Mouse (Mus musculus): Measurements from ENCODE around the gene Esrra. TPM values are rescaled to one million over a fixed set of nuclear protein-coding genes. Genes with fewer than 3 reads are reported as not detected.

Esrra gene
- 37.9 and 40.8 TPM in 2 replicates for total RNA-seq (2017)

DNA sequence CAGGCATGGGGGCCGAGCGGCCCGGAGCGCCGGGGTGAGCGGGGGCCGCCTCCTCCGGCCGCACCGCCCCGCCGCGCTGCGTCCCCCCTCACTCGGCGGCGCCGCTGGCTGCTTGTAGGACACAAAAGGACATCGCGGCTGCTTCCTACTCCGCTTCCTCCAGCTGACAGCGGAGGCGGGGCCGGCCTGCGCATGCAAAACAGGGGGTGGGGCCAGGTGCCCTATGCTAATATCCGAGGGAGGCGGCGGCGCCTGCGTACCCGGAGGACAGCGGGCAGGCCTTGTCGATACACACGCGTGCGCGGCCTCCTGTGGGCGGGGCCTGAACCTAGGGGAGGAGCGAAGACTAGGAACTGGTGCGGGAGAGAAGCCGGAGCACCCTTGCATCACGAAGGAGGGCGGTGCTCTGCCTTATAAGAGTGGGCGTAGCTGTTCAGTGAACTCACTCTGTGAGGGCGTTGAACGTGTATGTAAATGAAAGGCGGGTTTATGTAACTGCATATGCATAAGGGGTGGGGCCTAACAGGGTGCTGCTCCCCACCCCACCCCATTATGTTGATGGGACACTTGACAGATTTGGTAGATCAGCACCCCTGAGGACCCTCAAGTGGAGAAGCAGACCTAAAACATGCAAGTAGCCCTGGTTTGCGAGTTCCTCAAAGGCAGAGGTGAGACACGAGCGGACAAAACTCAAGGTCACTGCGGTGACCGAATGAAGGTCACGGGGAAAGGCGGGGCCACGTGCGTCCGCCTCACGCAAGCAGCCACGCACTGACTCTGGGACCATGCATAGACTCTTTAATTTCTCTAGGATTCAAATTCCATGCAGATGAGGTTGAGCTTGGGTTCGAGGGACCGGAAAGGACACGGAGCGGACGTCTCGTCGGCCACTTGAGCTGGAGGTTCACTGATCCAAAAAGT, at the start of gene Esrra:
TSS of gene Esrra (minus strand) at position 167 of the 921 bp plus-strand sequence.
- ATAC-seq (ENCODE audit: extremely low read depth, insufficient number of reproducible peaks, low FRiP score, poor library complexity, severe bottlenecking): peak; percentile 89

DNA sequence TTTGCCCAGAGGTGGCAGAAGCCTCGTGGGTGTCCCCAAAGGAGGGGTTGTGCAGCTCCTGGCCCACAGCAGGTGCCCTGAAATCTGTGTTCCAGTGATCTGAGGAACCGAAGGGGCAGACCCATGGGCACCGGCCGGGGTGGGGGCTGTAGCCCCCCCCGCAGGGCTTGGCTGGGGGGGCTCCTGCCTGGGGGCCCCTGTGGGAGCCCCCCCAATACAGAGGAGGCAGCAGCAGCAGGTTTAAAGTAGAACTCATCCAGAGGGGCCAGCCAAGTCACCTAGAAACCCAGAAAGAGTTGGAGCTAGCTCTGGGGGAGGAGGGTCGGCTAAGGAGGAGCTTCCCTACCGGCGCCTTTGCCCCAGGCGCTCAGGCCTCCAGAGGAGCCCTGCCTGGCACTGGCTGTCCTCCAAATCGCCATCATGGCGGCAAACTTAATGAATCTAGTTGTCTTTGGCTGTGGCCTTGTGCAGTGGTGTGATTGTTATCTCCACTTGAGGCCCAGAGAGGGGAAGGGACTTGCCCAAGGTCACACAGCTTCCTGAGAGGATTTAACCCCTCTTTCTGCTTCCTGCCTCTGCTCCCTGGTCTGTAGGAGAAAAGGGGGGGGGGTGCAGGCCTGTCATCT, 49.0 kb upstream of the Esrra start:
- no peak for ATAC-seq (ENCODE audit: extremely low read depth, insufficient number of reproducible peaks, low FRiP score, poor library complexity, severe bottlenecking)

DNA sequence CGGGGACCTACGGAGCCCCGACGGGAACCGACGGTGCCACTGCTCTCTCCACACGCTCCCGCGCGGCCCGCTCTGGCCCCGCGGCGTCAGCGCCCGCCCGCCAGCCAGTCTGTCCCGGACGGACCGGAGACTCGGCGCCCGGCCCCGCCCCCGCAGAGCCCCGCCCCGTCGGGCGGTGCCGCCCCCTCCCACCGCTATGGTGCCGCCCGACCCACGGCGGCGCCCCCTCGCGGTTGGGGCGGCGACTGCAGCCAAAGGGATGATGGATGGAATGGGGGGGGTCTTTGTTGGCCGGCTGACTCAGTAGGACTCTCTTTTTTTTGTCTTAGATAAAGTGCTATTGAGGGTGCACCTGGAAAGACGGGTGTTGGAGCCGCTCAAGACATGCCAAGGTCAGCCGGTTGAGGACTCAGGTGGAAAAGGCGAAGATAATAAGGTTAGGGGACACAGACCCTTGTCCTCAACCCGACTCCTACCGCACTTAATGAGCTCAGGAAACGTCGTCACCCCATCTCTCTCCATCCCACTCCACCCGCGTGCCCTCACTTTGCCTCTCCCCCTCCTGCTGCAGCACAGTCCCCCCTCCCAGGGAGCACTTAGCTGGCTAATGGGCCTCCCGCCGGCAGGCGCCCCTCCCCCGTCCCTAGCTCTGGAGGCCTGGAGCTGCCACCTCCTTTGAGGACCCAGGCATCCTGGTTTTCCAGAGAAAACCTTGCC, 48.2 kb upstream of the Esrra start:
- ATAC-seq (ENCODE audit: extremely low read depth, insufficient number of reproducible peaks, low FRiP score, poor library complexity, severe bottlenecking): peak; percentile 21; the same call in 1 of the 2 replicates

DNA sequence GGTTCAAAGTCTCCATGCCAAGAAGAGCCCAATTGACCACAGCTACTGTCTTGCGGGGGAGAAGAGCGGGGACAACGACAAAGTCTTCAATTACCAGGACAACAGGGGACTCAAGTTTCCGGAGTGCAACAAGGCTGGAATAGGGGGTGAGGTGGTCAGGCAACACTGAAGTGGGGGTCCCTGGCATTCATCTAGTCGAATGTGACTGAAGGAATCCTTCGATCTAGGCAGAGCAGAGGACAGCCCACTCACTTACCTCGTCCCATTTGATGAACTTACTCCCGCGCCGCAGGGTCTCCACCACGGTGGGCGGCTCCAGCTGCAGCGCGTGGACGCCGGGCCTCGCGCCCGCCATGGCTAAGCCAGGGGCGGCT, 47.7 kb upstream of the Esrra start:
- no peak for ATAC-seq (ENCODE audit: extremely low read depth, insufficient number of reproducible peaks, low FRiP score, poor library complexity, severe bottlenecking)

DNA sequence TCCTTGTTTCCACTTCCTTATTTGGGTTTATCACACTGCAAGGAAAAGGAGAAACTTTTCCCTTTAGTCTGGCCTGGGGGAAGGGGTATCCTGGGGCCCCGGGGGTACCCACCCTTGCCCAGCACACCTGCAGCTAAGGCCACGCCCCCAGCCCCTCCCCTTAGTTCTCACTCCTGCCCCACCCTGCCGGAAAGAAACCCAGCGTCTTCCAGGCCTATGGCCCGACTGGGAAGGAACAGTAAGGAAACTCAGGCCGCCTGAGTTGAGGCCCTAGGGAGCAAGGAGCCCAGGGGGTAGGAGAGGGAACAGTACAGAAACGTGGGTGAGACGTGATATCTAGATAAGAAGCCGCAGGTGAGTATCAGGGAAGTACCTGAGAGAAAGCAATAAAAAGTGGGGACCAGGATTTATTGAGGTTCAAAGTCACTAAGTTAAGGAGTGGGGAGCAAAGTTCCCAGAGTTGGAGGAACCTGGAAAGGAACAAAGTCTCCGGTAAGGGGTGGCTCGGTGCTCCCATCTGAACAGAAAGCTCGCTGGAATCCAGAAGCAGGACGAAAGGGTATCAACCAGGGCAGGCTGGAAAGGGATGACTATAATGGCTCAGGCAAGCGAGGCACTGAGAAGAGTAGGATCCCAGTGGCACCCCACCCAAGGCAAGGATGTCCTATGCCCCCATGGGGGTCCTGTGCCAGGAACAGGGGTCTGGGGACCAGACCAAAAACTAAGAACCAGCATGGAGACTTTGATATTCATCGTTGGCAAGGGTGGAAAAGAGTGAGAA, 47.1 kb upstream of the Esrra start:
- ATAC-seq (ENCODE audit: extremely low read depth, insufficient number of reproducible peaks, low FRiP score, poor library complexity, severe bottlenecking): no peak

DNA sequence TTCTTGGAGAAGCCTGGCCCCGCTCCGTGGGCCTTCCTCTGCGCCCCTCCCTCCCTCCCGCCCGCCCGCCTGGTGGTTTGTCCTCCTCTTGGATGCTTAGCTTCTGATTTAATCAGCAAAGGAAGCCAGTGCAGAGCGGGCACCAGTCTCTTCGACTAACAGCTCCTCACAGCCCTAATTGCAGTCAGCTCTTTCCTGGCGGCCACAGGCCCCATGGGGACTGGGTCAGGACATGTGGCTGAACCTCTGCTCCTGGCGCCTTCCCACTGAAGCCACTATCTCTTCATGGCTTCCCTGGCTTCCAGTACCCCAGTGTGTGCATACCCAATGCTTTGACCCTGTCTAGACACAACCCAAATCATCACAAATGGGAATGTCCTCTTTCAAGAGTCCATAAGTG, 34.8 kb upstream of the Esrra start:
- ATAC-seq (ENCODE audit: extremely low read depth, insufficient number of reproducible peaks, low FRiP score, poor library complexity, severe bottlenecking): no peak

DNA sequence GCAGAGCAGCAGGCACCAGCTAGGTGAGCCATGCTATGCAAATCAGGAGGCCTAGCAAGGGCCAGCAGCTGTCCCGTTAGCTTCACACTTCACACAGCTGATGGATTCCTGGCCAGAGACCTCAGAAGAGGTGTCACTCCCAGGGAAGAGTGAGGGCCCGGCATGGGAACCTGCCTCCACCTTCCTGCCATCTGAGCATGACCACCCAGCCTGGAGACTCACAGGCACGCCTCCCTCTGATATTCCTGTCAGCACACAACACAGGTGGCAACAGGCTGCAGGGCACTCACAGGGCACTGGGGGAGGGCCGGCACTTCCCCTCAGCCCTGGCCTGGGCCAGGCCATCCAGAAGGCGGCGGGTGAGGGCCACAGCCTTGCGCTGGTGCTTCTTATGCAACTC, 33.8 kb upstream of the Esrra start:
- ATAC-seq (ENCODE audit: extremely low read depth, insufficient number of reproducible peaks, low FRiP score, poor library complexity, severe bottlenecking): no peak

DNA sequence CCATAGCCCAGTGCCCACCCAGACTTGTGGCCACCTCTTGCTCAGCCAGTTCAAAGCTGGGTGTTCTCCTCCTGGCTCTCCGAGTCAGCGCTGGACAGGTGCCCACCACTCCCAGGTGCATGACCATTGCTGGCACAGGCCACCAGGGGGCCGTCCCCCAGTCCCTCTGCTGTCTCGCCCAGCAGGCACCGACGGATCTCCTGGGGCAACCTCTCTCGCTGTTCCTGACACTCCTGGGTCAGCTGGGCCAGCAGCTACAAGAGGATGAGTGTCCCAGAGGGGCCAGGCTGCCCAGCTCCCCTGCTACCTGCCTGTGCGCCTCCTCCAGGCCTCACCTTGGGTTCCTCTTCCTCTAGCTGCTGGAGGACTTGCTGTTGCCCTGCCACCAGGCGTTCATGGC, 32.4 kb upstream of the Esrra start:
- no peak for ATAC-seq (ENCODE audit: extremely low read depth, insufficient number of reproducible peaks, low FRiP score, poor library complexity, severe bottlenecking)

DNA sequence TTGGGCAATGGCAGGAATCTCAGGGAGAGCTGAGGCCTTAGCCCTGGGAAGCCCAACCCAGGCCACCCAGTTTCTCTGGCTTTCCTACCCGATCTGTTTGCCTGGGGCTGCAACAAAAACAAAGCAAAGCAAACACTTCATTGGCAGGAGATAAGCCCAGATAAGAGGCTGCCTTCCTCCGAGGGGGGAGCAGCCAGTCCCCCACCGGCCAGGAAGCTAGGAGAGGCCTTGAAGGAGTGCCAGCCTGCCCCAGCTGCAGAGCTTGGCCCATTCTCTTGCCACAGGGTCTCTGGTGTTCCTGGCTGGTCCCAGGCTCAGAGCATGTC, 31.1 kb upstream of the Esrra start:
- ATAC-seq (ENCODE audit: extremely low read depth, insufficient number of reproducible peaks, low FRiP score, poor library complexity, severe bottlenecking): no peak

DNA sequence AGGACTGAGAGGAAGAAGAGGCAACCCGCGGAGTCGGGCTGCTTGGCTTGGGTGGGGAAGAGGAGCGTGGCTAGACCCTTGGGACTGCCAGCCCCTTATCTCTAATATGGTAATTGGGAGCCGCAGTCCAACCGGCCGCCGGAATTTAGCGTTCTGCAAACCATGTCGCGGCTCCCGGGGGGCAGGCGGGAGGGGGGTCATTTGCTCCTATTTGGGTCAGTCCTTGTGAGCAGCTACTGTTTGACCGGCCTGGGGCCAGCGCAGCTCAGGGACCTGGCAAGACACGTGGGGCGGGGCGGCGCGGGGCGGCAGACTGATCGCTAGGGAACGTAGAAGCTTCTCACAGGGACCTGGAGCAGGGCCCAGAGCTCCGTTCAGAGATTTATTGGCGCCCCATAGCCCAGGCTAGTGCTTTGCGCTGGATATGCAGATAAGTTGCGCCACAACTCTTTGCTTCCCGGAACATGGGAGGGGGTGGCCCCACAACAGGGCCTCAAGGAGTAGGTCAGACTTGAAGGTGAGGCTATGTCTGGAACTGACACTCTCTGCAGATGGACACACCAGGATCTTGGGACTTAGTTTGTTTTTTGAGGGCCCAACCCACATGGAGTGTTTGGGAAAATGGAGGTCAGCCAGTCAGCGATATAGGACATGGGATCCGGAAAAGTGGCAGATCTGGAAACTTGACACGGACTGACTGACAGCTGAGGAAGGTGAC, 30.5 kb upstream of the Esrra start:
- no peak for ATAC-seq (ENCODE audit: extremely low read depth, insufficient number of reproducible peaks, low FRiP score, poor library complexity, severe bottlenecking)

DNA sequence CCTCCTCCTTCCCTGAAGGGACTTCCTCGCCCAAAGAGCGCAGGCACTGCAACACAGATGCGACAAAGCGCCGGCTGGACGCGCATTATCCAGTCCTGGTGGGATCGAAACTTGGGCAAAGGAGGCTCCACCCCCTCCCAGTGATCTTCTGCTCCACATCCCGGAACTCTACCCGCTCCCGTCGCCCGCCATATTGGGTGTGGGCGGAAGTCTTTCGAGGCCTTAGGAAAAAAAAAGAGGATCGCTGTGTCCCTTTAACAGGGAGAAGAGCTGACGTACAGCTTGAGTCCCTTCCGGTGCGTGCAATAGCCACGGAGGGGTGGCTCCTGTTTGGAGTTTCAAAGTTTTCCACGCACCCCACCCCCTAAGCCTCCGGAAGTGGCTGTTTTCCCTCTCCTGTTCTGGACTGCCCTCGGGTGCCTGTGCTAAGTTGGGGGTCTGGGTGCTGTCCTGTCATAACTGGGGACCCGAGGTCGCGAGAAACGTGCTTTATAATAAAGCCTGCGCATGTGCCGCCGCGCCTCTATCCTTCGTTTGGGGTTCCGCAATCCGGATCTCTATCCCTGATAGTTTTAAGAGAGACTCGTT, 29.9 kb upstream of the Esrra start:
- peak; percentile 21; the same call in 1 of the 2 replicates for ATAC-seq (ENCODE audit: extremely low read depth, insufficient number of reproducible peaks, low FRiP score, poor library complexity, severe bottlenecking)

DNA sequence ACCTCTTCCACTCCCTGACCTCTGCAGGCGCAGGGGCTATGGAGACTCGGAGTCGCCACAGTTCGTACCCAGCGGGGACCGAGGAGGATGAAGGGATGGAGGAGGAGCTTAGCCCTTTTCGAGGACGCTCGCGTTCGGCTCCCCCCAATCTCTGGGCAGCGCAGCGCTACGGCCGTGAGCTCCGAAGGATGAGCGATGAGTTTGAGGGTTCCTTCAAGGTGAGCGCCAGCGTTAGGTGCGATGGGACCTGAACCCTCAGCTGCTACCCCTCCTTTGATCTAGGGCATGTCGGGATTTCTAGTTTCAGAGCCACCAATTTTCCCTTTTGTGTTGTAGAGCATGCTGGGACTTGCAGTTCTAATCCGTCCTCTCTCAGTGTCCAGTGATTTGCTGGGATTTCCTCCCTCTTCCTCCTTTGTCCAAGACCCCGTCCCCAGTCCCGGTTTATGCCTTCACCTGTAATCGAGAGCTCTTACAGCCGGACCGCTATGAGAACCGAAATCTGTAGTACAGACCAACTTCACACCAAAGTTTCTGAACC, 29.1 kb upstream of the Esrra start:
- ATAC-seq (ENCODE audit: extremely low read depth, insufficient number of reproducible peaks, low FRiP score, poor library complexity, severe bottlenecking): no peak

DNA sequence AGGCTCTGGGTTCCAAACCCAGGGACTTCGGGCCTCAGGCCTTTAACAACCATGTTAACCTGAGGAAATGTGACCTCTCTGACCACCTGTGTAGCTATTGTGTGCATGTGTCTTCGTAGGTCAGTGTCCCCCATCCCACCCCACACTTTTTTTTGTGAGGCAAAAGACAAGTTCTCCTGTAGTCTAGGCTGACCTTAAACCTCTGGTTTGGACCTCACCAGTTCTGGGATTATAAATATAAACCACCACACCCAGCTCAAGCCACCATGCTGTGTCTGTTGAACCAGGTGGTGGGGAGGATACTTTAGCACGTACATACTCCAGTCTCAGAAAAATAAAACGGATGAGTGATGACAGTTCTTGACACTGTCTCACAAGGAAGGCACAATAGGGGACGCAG, 28.3 kb upstream of the Esrra start:
- ATAC-seq (ENCODE audit: extremely low read depth, insufficient number of reproducible peaks, low FRiP score, poor library complexity, severe bottlenecking): no peak

DNA sequence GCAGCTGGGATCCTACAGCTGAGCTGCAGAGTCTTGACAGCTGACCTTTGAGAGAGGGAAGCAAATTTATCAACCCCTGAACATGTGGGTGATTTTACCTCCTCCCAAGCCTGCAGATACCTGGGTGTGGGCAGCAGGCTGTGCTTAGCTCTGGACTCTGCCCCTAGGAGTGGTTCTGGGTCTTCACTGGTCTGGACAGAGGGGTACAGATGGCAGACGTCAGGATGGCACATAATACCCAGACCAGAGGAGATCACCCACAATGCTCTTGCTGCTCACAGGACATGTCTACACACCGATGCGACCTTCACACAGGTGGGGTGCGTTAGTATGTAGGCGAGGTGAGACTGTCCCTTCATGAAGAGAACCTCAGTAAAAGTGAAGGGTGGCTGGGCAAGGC, 27.9 kb upstream of the Esrra start:
- ATAC-seq (ENCODE audit: extremely low read depth, insufficient number of reproducible peaks, low FRiP score, poor library complexity, severe bottlenecking): no peak

DNA sequence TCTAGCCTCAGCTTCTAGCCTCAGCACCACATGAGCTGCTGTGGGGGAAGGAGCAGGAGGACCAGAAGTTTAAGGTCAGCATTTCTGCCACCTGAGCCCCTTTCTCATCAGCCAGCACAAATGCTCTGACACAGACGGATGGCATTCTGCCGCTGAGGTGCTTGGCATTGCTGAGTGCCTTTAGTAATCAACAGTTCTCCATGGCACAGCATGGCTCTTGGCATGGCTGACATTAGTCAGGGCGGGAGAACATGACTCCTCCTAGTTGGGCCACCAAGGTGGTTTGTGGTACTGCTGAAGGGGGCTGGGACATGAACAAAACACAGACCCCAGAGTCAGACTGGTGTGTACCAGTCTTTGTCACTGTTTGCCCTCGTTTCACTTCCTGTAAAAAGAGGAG, 26.6 kb upstream of the Esrra start:
- no peak for ATAC-seq (ENCODE audit: extremely low read depth, insufficient number of reproducible peaks, low FRiP score, poor library complexity, severe bottlenecking)

DNA sequence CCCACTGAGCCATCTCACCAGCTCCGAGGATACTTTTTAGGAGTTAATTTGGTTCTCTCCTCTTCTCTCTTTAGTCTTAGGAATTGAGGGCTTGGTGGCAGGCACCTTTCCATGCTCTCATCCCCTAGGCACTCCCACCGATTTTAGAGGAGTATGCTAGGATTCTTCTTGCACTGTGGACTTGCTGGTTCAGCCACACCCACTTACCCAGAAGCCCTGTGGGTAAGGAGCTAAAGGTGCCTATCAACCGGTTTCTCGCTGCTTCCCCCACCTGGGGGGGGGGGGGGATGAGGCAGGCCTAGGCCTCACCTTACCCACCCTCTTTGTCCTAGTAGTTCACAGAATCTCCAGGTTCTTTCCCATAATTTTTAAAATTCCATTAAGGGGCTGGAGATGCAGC, 26.1 kb upstream of the Esrra start:
- ATAC-seq (ENCODE audit: extremely low read depth, insufficient number of reproducible peaks, low FRiP score, poor library complexity, severe bottlenecking): no peak

DNA sequence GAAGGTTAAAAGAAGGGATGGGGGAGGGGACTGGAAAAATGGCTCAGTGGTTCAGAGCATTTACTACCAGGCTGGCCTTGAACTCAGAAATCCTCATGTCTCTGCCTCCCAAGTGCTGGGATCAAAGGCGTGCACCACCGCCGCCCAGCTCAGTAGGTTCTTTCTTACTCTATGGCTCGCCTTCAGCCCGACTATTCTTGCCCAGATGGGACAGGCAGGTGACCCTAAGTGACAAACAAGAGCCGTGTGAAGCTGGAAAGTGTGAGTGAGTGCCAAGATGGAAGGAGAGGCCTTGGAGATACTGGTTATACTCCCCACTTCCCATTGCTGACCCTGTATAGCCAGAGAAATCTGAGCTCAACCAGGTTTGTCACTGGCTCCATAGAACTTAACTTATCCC, 22.1 kb upstream of the Esrra start:
- no peak for ATAC-seq (ENCODE audit: extremely low read depth, insufficient number of reproducible peaks, low FRiP score, poor library complexity, severe bottlenecking)

DNA sequence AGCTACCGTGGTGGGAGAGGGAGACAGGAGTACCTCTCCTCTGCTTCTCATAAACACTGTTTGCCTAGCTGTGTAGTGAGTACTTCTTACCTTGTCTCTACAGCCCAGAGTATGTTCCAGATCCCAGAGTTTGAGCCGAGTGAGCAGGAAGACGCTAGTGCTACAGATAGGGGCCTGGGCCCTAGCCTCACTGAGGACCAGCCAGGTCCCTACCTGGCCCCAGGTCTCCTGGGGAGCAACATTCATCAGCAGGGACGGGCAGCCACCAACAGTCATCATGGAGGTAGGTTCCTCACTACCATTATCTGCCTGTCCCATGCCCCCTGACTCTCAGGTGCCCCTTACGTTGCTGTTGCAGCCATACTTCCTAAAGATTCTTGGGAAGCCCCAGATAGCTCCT, 21.2 kb upstream of the Esrra start:
- no peak for ATAC-seq (ENCODE audit: extremely low read depth, insufficient number of reproducible peaks, low FRiP score, poor library complexity, severe bottlenecking)
